Mouse (Mus musculus) intestine, embryonic 15.5 days (tissue): ENCODE data around the gene Frmpd2. TPM values are rescaled to one million over a fixed set of nuclear protein-coding genes. Genes with fewer than 3 reads are reported as not detected.

Experiments
- ATAC-seq: fragments of 200-750 bp; cut with Nextera tagmentation; 2 replicates; pipeline ENCODE4 v1.8.0; 2017; ENCODE audit warnings: moderate TSS enrichment, moderate library complexity
- H3K27ac ChIP-seq: fragments of 300-500 bp; sonication (generic); 2 replicates; pipeline ENCODE4 v1.5.1; 2015; ENCODE audit warnings: mild to moderate bottlenecking, inconsistent platforms
- H3K27me3 ChIP-seq: fragments of 300-500 bp; sonication (generic); replicated peaks from 2 replicates; pipeline ENCODE4 v1.6.1; 2015; ENCODE audit warnings: inconsistent platforms
- H3K36me3 ChIP-seq: fragments of 300-500 bp; sonication (generic); 2 replicates; pipeline ENCODE4 v1.6.1; 2015; ENCODE audit warnings: inconsistent platforms
- H3K4me1 ChIP-seq: fragments of 300-500 bp; sonication (generic); replicated peaks from 2 replicates; pipeline ENCODE4 v1.6.1; 2015; ENCODE audit warnings: inconsistent platforms
- H3K4me2 ChIP-seq: fragments of 300-500 bp; sonication (generic); replicated peaks from 2 replicates; pipeline ENCODE4 v1.6.1; 2015; ENCODE audit warnings: mild to moderate bottlenecking, inconsistent platforms
- H3K4me3 ChIP-seq: fragments of 300-500 bp; sonication (generic); replicated peaks from 2 replicates; pipeline ENCODE4 v1.5.1; 2015; ENCODE audit warnings: inconsistent platforms
- H3K9ac ChIP-seq: fragments of 300-500 bp; sonication (generic); 2 replicates; pipeline ENCODE4 v1.6.1; 2015; ENCODE audit warnings: inconsistent platforms
- H3K9me3 ChIP-seq: fragments of 300-500 bp; sonication (generic); 2 replicates; pipeline ENCODE4 v1.6.1; 2016; ENCODE audit warnings: inconsistent platforms
- WGBS: fragments of 180-500 bp; shearing (Covaris S2); methylation state at CpG from one replicate; pipeline ENCODE4 v1.1.7; 2015; 5-methylcytosine and 5-hydroxymethylcytosine counted together
- polyA plus RNA-seq: library from polyadenylated mRNA; unstranded; fragments of >200 nt; fragmentation: Nextera tagmentation; extraction: Ambion mirVana; gene quantifications from 2 replicates; pipeline ENCODE4 v1.2.1, GENCODE M21; 2015

Gene Frmpd2
- polyA plus RNA-seq, 1 experiment from 2014 or later = not detected

GRCm38 (mm10) chr14:33549856-33550255 is 78.4 kb downstream of the Frmpd2 start:
- no peaks in the 10 kb centered on the region for H3K27me3 ChIP-seq
- no peak for ATAC-seq

DNA sequence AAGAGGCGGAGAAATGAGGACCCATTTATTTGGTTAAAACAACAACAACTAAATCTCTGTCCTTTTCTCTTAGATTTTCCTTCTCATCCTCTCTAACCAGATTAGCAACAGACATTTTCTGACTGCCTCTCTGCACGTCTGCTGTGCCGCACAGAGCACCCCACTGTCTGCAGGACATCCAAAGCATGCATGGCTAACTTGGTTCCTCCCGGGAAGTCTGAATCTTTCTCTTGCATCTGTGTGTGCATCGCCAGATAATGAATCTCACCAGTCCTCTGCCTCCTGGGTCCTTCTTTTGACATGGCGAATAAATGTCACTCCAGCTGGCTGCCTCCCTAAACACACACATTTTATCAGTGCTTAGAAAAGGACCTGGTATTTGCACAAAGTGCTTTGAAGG is 99.2 kb downstream of the Frmpd2 start:
- H3K9ac ChIP-seq = no peak overlapping the region
- H3K4me3 ChIP-seq = no peak overlapping the region
- no peak overlapping the region for H3K4me2 ChIP-seq
- ATAC-seq = no peak
- no peaks in the 10 kb centered on the region for H3K9me3 ChIP-seq
- whole genome bisulfite sequencing = 32% methylated on average over 6 of the region's 6 CpGs
- no peaks in the 10 kb centered on the region for H3K36me3 ChIP-seq
- H3K27me3 ChIP-seq = no peaks in the 10 kb centered on the region
- 0 out of 2 replicates have a peak, but pooled peaks cover 2% of the 10 kb centered on the region for H3K4me1 ChIP-seq
- H3K27ac ChIP-seq = no peak overlapping the region

More at GRCm38 (mm10) chr14:33549856-33550255, 78.4 kb downstream of the Frmpd2 start:
- H3K9ac ChIP-seq = no peak overlapping the region
- 63% methylated on average over 6 of the region's 6 CpGs for WGBS
- no peaks in the 10 kb centered on the region for H3K36me3 ChIP-seq
- H3K27ac ChIP-seq = no peak overlapping the region
- no peaks in the 10 kb centered on the region for H3K9me3 ChIP-seq
- no peak overlapping the region for H3K4me3 ChIP-seq
- no peak overlapping the region for H3K4me2 ChIP-seq
- no peaks in the 10 kb centered on the region for H3K4me1 ChIP-seq

DNA sequence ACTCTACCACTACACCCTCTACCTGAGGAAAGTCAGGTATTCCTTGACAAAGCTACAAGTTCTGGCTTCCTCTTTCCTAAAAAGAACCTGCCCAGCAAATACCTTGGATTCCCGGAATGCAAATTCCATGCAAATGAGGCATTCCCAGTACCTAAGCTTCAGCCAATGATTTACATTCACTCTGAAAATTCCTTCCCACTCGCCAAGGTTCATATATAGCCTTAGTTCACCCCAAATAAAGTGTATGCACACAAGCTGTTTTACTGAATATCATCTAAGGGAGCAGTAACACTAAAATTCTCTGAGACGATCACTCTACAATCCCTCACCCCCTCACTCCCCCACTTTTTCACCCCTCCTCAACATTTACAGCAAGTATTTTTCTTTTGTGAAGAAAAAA is 102.1 kb downstream of the Frmpd2 start:
- 0 out of 2 replicates have a peak, but pooled peaks cover 2% of the 10 kb centered on the region for H3K4me1 ChIP-seq
- no peaks in the 10 kb centered on the region for H3K27me3 ChIP-seq
- no peaks in the 10 kb centered on the region for H3K36me3 ChIP-seq
- no peak overlapping the region for H3K4me2 ChIP-seq
- ATAC-seq = no peak
- no peaks in the 10 kb centered on the region for H3K9me3 ChIP-seq
- WGBS = 73% methylated on average over 3 of the region's 3 CpGs
- H3K9ac ChIP-seq = no peak overlapping the region
- H3K4me3 ChIP-seq = no peak overlapping the region
- no peak overlapping the region for H3K27ac ChIP-seq

DNA sequence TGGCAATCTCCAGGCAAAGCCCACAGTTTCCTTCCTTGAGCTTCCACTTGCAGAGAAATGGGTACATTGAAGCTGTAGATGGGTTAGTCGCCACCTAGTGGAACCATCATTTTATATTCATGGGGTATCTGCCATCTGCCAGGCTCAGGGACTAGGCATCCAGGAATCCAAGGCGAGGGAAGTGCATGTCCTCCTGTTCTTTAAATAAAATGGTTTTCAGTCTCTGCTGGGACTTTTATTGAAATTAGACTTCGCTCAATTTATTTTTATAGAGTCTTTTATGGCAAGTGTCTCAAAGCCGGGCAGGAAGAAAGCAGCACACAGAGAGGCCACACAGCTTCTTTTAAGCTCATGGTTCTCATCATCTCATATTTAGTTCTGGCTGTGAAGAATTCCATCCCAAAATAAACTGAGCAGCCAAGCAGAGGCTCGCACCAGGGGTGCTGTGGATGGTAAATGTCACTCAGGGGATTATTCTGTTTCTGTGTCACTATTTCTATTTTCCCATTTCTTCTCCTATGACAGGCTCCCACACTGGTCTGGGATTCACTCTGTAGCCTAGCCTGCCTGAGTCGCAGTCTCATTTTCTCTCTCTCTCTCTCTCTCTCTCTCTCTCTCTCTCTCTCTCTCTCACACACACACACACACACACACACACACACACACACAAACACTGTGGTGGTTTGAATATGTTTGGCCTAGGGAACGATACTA is 108.4 kb downstream of the Frmpd2 start:
- WGBS = 62% methylated on average over 7 of the region's 7 CpGs
- Histone ChIP-seq H3K27ac (no peak overlapping the region), H3K9ac (no peak overlapping the region), H3K4me1 (no peaks in the 10 kb centered on the region), H3K4me2 (no peak overlapping the region), H3K27me3 (no peaks in the 10 kb centered on the region), H3K4me3 (no peak overlapping the region), H3K9me3 (no peaks in the 10 kb centered on the region), H3K36me3 (no peaks in the 10 kb centered on the region)
- no peak for ATAC-seq

DNA sequence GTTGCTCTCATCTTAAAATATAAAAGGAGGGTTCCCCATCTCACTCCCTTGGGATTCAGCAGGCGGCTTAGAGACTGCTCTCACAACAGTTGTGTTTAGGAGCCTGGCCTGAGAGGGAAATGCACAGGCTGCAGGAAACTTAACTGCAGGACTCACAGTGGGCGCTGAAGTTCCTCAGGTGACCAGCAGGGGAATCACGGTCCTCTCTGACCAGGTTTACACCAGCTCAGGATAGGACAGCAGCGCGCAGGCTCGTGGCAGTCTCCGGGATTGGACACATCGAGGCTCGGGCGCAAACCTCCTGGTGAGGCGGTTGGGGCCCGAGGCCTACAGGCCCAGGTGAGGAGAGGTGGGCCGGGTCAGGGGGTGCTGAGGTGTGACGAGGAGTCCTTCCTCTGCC is 117.5 kb downstream of the Frmpd2 start, which contains the start of gene Ptpn20:
Gene Ptpn20, plus strand, starts transcription at position 257 of the 400 bp plus-strand sequence.
- Histone ChIP-seq H3K4me1 (no peaks in the 10 kb centered on the region), H3K4me3 (no peak within 1 kb of the TSS), H3K4me2 (no peak within 1 kb of the TSS), H3K9me3 (no peaks in the 10 kb centered on the region), H3K9ac (no peak within 1 kb of the TSS), H3K36me3 (no peaks in the 10 kb centered on the region), H3K27me3 (no peaks in the 10 kb centered on the region), H3K27ac (no peak within 1 kb of the TSS)
- ATAC-seq = no peak
- WGBS = 64% methylated on average over 14 of the region's 14 CpGs

DNA sequence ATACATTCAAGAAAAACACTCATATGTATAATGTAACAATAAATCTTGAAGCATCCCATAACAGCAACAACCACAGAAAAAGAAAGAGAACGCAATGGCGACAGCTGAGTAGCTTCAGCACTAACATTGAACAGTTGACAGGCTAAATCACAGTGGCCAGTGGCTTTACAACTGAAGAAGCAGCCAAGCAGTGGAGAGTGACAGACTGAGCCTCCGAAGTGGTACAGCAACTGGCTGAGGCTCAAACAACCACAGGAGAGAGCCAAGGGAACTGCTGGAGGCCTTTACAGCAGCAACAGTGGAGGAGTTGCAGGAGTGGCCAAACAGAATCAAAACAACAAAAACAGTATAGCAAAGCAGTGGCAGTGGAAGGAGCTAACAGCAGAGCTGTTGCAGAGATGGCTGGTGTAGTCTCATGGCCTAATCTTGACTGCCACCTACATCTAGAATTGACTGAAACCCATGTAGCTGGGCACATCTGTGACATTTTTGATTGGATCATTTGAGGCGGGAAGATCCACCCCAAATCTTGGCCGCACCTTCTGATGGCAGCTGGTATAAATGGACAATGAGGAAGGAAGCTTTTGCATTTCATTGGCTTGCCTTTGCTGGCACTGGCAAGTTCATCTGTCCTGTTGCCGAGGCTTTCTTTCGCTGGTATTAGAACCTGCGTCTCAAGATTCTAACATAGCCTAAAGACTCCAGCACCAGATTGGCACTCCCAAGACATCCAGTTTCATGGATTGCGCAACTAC is 127.1 kb downstream of the Frmpd2 start:
- 86% methylated on average over 9 of the region's 9 CpGs for WGBS
- H3K4me3 ChIP-seq = no peak overlapping the region
- no peaks in the 10 kb centered on the region for H3K4me1 ChIP-seq
- H3K9me3 ChIP-seq = no peaks in the 10 kb centered on the region
- no peak overlapping the region for H3K27ac ChIP-seq
- ATAC-seq = no peak
- no peak overlapping the region for H3K4me2 ChIP-seq
- H3K9ac ChIP-seq = no peak overlapping the region
- no peaks in the 10 kb centered on the region for H3K36me3 ChIP-seq
- no peaks in the 10 kb centered on the region for H3K27me3 ChIP-seq

GRCm38 (mm10) chr14:33607431-33607830 is 135.9 kb downstream of the Frmpd2 start:
- Histone ChIP-seq H3K4me1 (no peaks in the 10 kb centered on the region), H3K4me2 (no peak overlapping the region), H3K27me3 (no peaks in the 10 kb centered on the region), H3K9ac (no peak overlapping the region), H3K9me3 (no peaks in the 10 kb centered on the region), H3K36me3 (no peaks in the 10 kb centered on the region), H3K4me3 (no peak overlapping the region), H3K27ac (no peak overlapping the region)
- ATAC-seq = no peak
- WGBS = 84% methylated on average over 10 of the region's 10 CpGs

Other genes starting within 250 kb of the Frmpd2 start
- gene Mapk8, start 24.5 kb upstream of the Frmpd2 start, polyA plus RNA-seq = 12.2 and 16.0 TPM in 2 replicates
- gene Ptpn20, start 117.5 kb downstream of the Frmpd2 start, polyA plus RNA-seq = 0.05 and 0.15 TPM in 2 replicates